Mouse (Mus musculus): ENCODE data around the gene Hivep3.

DNA sequence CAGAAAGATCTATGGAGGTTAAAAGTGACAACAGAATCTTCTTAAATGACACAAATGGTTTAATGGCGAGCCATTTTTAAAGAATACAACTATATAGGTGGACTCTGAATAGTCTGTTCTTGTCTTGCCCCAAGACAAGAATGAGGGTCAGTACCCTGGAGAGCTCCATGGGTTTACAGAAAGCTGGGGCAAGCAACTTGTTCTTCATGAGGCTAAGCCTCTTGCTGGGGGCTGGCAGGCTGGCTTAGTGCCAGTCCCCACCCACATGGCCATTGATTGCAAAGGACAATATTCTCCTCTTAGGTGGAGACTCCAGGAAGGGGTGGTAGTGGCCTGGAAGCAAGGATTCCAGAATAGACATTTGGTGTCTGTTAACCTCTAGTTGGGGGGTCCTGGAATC lies 170.2 kb downstream of the Hivep3 start:
- TF ChIP-seq CTCF (IDR thresholded peaks at IDR 0.05; ENCODE audit: borderline replicate concordance, extremely low read depth, insufficient read depth, insufficient read length) (no peak), POLR2A (IDR thresholded peaks at IDR 0.05; ENCODE audit: borderline replicate concordance, extremely low read depth, insufficient read depth, insufficient read length, poor library complexity, severe bottlenecking) (no peak)
